9 mouse cellular contexts compared by ENCODE assay signal in the genomic region with DNA sequence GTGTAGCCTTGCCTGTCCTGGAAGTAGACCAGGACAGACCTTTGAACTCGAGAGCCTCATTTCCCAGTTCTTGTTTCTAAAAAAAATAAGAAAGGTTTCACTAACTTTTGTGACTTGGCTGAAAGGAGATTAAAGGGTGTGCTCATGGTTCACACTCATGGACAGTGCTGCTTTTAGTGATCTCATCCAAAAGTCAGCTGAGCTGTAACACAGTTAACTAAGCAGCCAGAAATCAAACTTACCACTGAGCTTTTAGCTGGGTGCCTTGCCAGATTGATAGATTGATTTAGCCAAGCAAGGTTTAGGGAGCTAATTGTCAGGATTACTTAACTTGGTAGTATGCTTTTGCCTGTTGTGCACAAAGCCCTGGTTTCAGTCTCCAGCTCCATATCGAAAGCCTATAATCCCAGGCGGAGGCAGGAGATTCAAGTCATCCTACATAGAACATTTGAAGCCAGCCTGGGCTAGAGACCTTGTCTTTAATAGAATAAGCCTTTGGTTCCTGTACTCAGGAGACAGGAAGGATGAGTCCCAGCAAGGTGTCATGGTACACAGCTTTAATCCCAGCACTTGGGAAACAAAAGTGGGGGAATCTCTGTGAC. TPM values are rescaled to one million over a fixed set of nuclear protein-coding genes. Genes with fewer than 3 reads are reported as not detected.
A peak's percentile ranks its signal among the peaks of the same experiment; 100 is the strongest.
DNase-seq lines count a peak whose midpoint lies in the region; ATAC-seq lines count a peak whose summit lies in the region.
"Had no signal": no experiment of that assay in that cellular context is flagged by ENCODE, and none has a peak within 500 bp of the region (broad histone marks: within the 10 kb centered on the region; RNA-seq: fewer than 3 reads in every experiment).

No protein-coding gene starts in this region.

- peaks cover 40% of the 10 kb centered on the region for H3K36me3 ChIP-seq in heart, embryonic 15.5 days
- H3K36me3 ChIP-seq in hindbrain, embryonic 12.5 days = peaks cover 51% of the 10 kb centered on the region
- peaks cover 25% of the 10 kb centered on the region for H3K36me3 ChIP-seq in midbrain, embryonic 11.5 days (ENCODE audit: control insufficient read depth, insufficient read depth, low read length)

- H3K27ac ChIP-seq in heart, embryonic 15.5 days = no peak overlapping the region
- no peak overlapping the region for H3K27ac ChIP-seq in hindbrain, embryonic 12.5 days
- no peak overlapping the region for H3K27ac ChIP-seq in midbrain, embryonic 11.5 days (ENCODE audit: low read depth, low read length)

- peaks cover 45% of the 10 kb centered on the region for H3K4me1 ChIP-seq in heart, embryonic 15.5 days (replicated peaks)
- peaks cover 32% of the 10 kb centered on the region for H3K4me1 ChIP-seq in hindbrain, embryonic 12.5 days
- peaks cover 17% of the 10 kb centered on the region for H3K4me1 ChIP-seq in midbrain, embryonic 11.5 days (ENCODE audit: control insufficient read depth, insufficient read depth, low read length)

- intact Hi-C loops in heart, postnatal 14 days (cut with DNase I) = no loop called here

- no peak for ATAC-seq in heart, embryonic 15.5 days (replicated peaks; ENCODE audit: insufficient number of reproducible peaks, insufficient read depth, low FRiP score, low read depth)
- no peak for ATAC-seq in hindbrain, embryonic 12.5 days (ENCODE audit: low FRiP score)
- no peak for ATAC-seq in midbrain, embryonic 11.5 days (ENCODE audit: low FRiP score)
- no peak for ATAC-seq in megakaryocyte progenitor cell, adult 5-6 weeks (replicated peaks; ENCODE audit: poor library complexity)

- no peaks in the 10 kb centered on the region for H3K9me3 ChIP-seq in heart, embryonic 15.5 days (replicated peaks)
- H3K9me3 ChIP-seq in hindbrain, embryonic 12.5 days (replicated peaks) = no peaks in the 10 kb centered on the region
- H3K9me3 ChIP-seq in midbrain, embryonic 11.5 days (ENCODE audit: control insufficient read depth, low read length) = no peaks in the 10 kb centered on the region

- peak overlapping the region; percentile 74 for H3K4me2 ChIP-seq in heart, embryonic 15.5 days
- H3K4me2 ChIP-seq in hindbrain, embryonic 12.5 days (replicated peaks) = peak overlapping the region; percentile 98
- peak overlapping the region; percentile 97 for H3K4me2 ChIP-seq in midbrain, embryonic 11.5 days

- peak overlapping the region; percentile 90 for H3K9ac ChIP-seq in heart, embryonic 15.5 days
- peak overlapping the region; percentile 87 for H3K9ac ChIP-seq in hindbrain, embryonic 12.5 days
- peak overlapping the region; percentile 94 for H3K9ac ChIP-seq in midbrain, embryonic 11.5 days (ENCODE audit: low read length)

- WGBS in heart, embryonic 15.5 days = 86% methylated on average over 3 of the region's 3 CpGs
- WGBS in hindbrain, embryonic 12.5 days = 92% methylated on average over 3 of the region's 3 CpGs
- WGBS in midbrain, embryonic 11.5 days = 94% methylated on average over 3 of the region's 3 CpGs

- peak overlapping the region; percentile 91 for H3K4me3 ChIP-seq in heart, embryonic 15.5 days
- peak overlapping the region; percentile 87 for H3K4me3 ChIP-seq in hindbrain, embryonic 12.5 days
- peak overlapping the region; percentile 82 for H3K4me3 ChIP-seq in midbrain, embryonic 11.5 days (ENCODE audit: low read depth, low read length)

- H3K27me3 ChIP-seq in heart, embryonic 15.5 days = no peaks in the 10 kb centered on the region
- H3K27me3 ChIP-seq in hindbrain, embryonic 12.5 days = no peaks in the 10 kb centered on the region
- H3K27me3 ChIP-seq in midbrain, embryonic 11.5 days (ENCODE audit: control insufficient read depth, insufficient read depth, low read length) = no peaks in the 10 kb centered on the region

- no peak for DNase-seq in heart, postnatal 14 days
- DNase-seq in NIH3T3 (ENCODE audit: low read depth) = peak; percentile 18
- DNase-seq in midbrain, embryonic 11.5 days (ENCODE audit: low spot score, missing footprints) = no peak
- DNase-seq in spleen, postnatal 4 days (ENCODE audit: low spot score in 2 of 2) = no peak
- no peak for DNase-seq in adrenal gland, postnatal 4 days (ENCODE audit: low spot score in 2 of 2)
- DNase-seq: cerebellum, adult 2 months had no signal

RNA-seq across cellular contexts. Expression of a gene that starts 1.8 kb away (rescaled TPM):
- polyA plus RNA-seq in heart, embryonic 15.5 days (2015; fragmentation: Nextera tagmentation; extraction: Ambion mirVana) = 186 and 210 TPM in 2 replicates
- total RNA-seq in heart, postnatal 14 days (2021) = 10 to 100 TPM; 69.6 to 73.5 TPM
- 326 and 328 TPM in 2 replicates for polyA plus RNA-seq in hindbrain, embryonic 12.5 days (2016; fragmentation: Nextera tagmentation; extraction: Ambion mirVana)
- 379 and 380 TPM in 2 replicates for polyA plus RNA-seq in midbrain, embryonic 11.5 days (2014; fragmentation: Nextera tagmentation; extraction: Ambion mirVana)
- total RNA-seq in adrenal gland, postnatal 4 days (2021) = 100 to 1,000 TPM; 122 to 133 TPM
- total RNA-seq in megakaryocyte progenitor cell, adult 5-6 weeks (2015) = 143 and 154 TPM in 2 replicates
- total RNA-seq in megakaryocyte progenitor cell, adult 5-6 weeks (2017) = 187 and 191 TPM in 2 replicates

RNA-seq across cellular contexts. Expression of a gene that starts 10.3 kb away (rescaled TPM):
- 245 and 301 TPM in 2 replicates for polyA plus RNA-seq in heart, embryonic 15.5 days (2015; fragmentation: Nextera tagmentation; extraction: Ambion mirVana)
- total RNA-seq in heart, postnatal 14 days (2021) = 100 to 1,000 TPM; 428 to 461 TPM
- polyA plus RNA-seq in hindbrain, embryonic 12.5 days (2016; fragmentation: Nextera tagmentation; extraction: Ambion mirVana) = 59.3 and 62.4 TPM in 2 replicates
- polyA plus RNA-seq in midbrain, embryonic 11.5 days (2014; fragmentation: Nextera tagmentation; extraction: Ambion mirVana) = 59.5 and 66.3 TPM in 2 replicates
- total RNA-seq in adrenal gland, postnatal 4 days (2021) = 100 to 1,000 TPM; 165 to 199 TPM
- 58.5 and 67.8 TPM in 2 replicates for total RNA-seq in megakaryocyte progenitor cell, adult 5-6 weeks (2015)
- 27.7 and 32.6 TPM in 2 replicates for total RNA-seq in megakaryocyte progenitor cell, adult 5-6 weeks (2017)

RNA-seq across cellular contexts. Expression of a gene that starts 26.8 kb away (rescaled TPM):
- polyA plus RNA-seq in heart, embryonic 15.5 days (2015; fragmentation: Nextera tagmentation; extraction: Ambion mirVana) = 1.1 and 1.2 TPM in 2 replicates
- total RNA-seq in heart, postnatal 14 days (2021) = 1 to 10 TPM; 2.0 to 2.3 TPM
- polyA plus RNA-seq in hindbrain, embryonic 12.5 days (2016; fragmentation: Nextera tagmentation; extraction: Ambion mirVana) = 4.2 and 7.0 TPM in 2 replicates
- 1.7 and 2.1 TPM in 2 replicates for polyA plus RNA-seq in midbrain, embryonic 11.5 days (2014; fragmentation: Nextera tagmentation; extraction: Ambion mirVana)
- 1 to 10 TPM; 3.1 to 3.4 TPM for total RNA-seq in adrenal gland, postnatal 4 days (2021)
- total RNA-seq in megakaryocyte progenitor cell, adult 5-6 weeks (2015) = 0.94 and 3.5 TPM in 2 replicates
- 2.9 and 4.0 TPM in 2 replicates for total RNA-seq in megakaryocyte progenitor cell, adult 5-6 weeks (2017)

RNA-seq across cellular contexts. Expression of a gene that starts 54.0 kb away (rescaled TPM):
- 20.5 and 29.1 TPM in 2 replicates for polyA plus RNA-seq in heart, embryonic 15.5 days (2015; fragmentation: Nextera tagmentation; extraction: Ambion mirVana)
- total RNA-seq in heart, postnatal 14 days (2021) = 10 to 100 TPM; 13.6 to 16.2 TPM
- polyA plus RNA-seq in hindbrain, embryonic 12.5 days (2016; fragmentation: Nextera tagmentation; extraction: Ambion mirVana) = 35.3 and 39.4 TPM in 2 replicates
- polyA plus RNA-seq in midbrain, embryonic 11.5 days (2014; fragmentation: Nextera tagmentation; extraction: Ambion mirVana) = 10.2 and 14.7 TPM in 2 replicates
- total RNA-seq in adrenal gland, postnatal 4 days (2021) = 10 to 100 TPM; 31.8 to 35.1 TPM
- total RNA-seq in megakaryocyte progenitor cell, adult 5-6 weeks (2015) = 23.3 and 27.5 TPM in 2 replicates
- total RNA-seq in megakaryocyte progenitor cell, adult 5-6 weeks (2017) = 13.6 and 18.7 TPM in 2 replicates

RNA-seq across cellular contexts. Expression of a gene that starts 54.0 kb away (rescaled TPM):
- 60.5 and 63.0 TPM in 2 replicates for polyA plus RNA-seq in heart, embryonic 15.5 days (2015; fragmentation: Nextera tagmentation; extraction: Ambion mirVana)
- total RNA-seq in heart, postnatal 14 days (2021) = 10 to 100 TPM; 43.2 to 43.4 TPM
- polyA plus RNA-seq in hindbrain, embryonic 12.5 days (2016; fragmentation: Nextera tagmentation; extraction: Ambion mirVana) = 52.5 and 57.3 TPM in 2 replicates
- 60.6 and 67.6 TPM in 2 replicates for polyA plus RNA-seq in midbrain, embryonic 11.5 days (2014; fragmentation: Nextera tagmentation; extraction: Ambion mirVana)
- total RNA-seq in adrenal gland, postnatal 4 days (2021) = 10 to 100 TPM; 44.6 to 46.4 TPM
- 25.4 and 26.4 TPM in 2 replicates for total RNA-seq in megakaryocyte progenitor cell, adult 5-6 weeks (2015)
- 16.6 and 21.5 TPM in 2 replicates for total RNA-seq in megakaryocyte progenitor cell, adult 5-6 weeks (2017)
